Mouse (Mus musculus): ENCODE measurements around the gene Dag1.

DNA sequence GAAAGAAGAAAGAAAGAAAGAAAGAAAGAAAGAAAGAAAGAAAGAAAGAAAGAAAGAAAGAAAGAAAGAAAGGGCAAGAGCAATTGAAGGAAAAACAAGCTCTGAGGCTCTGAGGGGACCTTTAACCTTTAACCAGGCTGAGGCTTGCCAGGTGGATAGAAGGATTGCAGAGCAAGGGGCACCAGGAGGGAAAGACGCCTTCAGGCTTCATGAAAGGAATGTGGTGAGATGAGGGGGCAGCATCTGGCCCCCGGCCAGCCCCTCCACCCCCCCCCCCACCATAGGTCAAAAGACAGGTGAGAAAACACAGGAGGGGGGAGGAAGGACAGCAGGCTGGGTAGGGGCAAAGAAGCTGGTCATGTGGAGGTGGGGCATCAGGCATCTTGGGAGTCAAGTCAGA, 8.2 kb upstream of the Dag1 start:
- TF ChIP-seq CTCF (IDR thresholded peaks at IDR 0.05; ENCODE audit: extremely low read depth, insufficient read depth, low read length): no peak
- no peak for TF ChIP-seq POLR2A (IDR thresholded peaks at IDR 0.05; ENCODE audit: extremely low read depth, insufficient read depth, low read length)
